Mouse (Mus musculus) stomach, postnatal 0 days (tissue): ENCODE measurements at regions not wholly inside any gene's neighbourhood (a gene's known extent, or its start where the extent isn't known, plus 50 kb on each side); places are given as distances from the start of the nearest gene placed in this dataset.

ENCODE experiments used
- CTCF ChIP-seq: IDR thresholded peaks from 2 replicates; pipeline ENCODE4 v1.5.1; 2016; ENCODE audit warnings: antibody characterized with exemption, low read depth, mild to moderate bottlenecking, moderate library complexity
- EP300 ChIP-seq: optimal IDR thresholded peaks from 2 replicates; pipeline ENCODE3; 2016; ENCODE audit warnings: antibody characterized with exemption

- no peak for TF ChIP-seq CTCF
- TF ChIP-seq EP300: no peak
Observed at GRCm38 (mm10) chr2:78998637-78999036, 130.7 kb downstream of the Ube2e3 start.
